Mouse (Mus musculus) limb, embryonic 10.5 days (tissue): Measurements from ENCODE around the gene Cat. TPM values are rescaled to one million over a fixed set of nuclear protein-coding genes. Genes with fewer than 3 reads are reported as not detected.
A peak's percentile ranks its signal among the peaks of the same experiment; 100 is the strongest.

Source experiments
- DNase-seq: peaks from one replicate; pipeline ENCODE4 v3.0.0-alpha.2; 2017; ENCODE audit warnings: low spot score
- H3K27ac ChIP-seq: fragments of 300-500 bp; sonication (generic); 2 replicates; pipeline ENCODE4 v1.5.1; 2016; ENCODE audit warnings: mild to moderate bottlenecking
- H3K27me3 ChIP-seq: fragments of 300-500 bp; sonication (generic); 2 replicates; pipeline ENCODE4 v1.6.1; 2016; ENCODE audit warnings: low read depth, mild to moderate bottlenecking; ENCODE audit not compliant: poor library complexity, severe bottlenecking
- H3K36me3 ChIP-seq: fragments of 300-500 bp; sonication (generic); 2 replicates; pipeline ENCODE4 v1.6.1; 2016; ENCODE audit warnings: mild to moderate bottlenecking, moderate library complexity
- H3K4me1 ChIP-seq: fragments of 300-500 bp; sonication (generic); 2 replicates; pipeline ENCODE4 v1.6.1; 2016
- H3K4me3 ChIP-seq: fragments of 300-500 bp; sonication (generic); 2 replicates; pipeline ENCODE4 v1.5.1; 2016; ENCODE audit warnings: mild to moderate bottlenecking, moderate library complexity
- H3K9me3 ChIP-seq: fragments of 300-500 bp; sonication (generic); replicated peaks from 2 replicates; pipeline ENCODE4 v1.6.1; 2016; ENCODE audit warnings: mild to moderate bottlenecking
- WGBS: fragments of 180-500 bp; shearing (Covaris S2); methylation state at CpG from one replicate; pipeline ENCODE4 v1.1.7; 2016; 5-methylcytosine and 5-hydroxymethylcytosine counted together
- polyA plus RNA-seq: library from polyadenylated mRNA; unstranded; fragments of >200 nt; fragmentation: Nextera tagmentation; extraction: Ambion mirVana; gene quantifications from 2 replicates; pipeline ENCODE4 v1.2.1, GENCODE M21; 2016

The Cat gene
- polyA plus RNA-seq, 1 experiment from 2014 or later: 94.7 TPM

DNA sequence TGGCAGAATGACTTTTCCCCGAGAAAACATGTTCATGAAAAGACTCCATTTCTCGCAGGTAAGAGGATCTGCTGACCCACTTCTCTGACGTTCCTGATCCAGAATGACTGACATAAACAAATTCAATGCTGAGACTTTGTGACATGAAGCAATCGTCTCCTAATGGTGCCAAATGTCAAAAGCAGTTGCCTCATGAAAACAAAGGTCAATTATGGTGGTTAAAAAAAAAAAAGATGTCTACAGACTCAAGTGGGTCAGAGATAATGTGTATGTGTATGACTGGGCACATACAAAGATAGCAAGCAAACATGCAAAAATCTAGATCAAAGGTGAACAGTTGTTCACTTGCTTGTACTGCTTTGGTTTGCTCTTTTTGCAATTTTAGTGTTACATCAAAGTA is 8.9 kb upstream of the Cat start:
- no peak for DNase-seq
- H3K27ac ChIP-seq: no peak overlapping the region
- WGBS: 74% methylated on average over 4 of the region's 4 CpGs
- no peaks in the 10 kb centered on the region for H3K36me3 ChIP-seq
- H3K9me3 ChIP-seq: no peaks in the 10 kb centered on the region
- H3K27me3 ChIP-seq: no peaks in the 10 kb centered on the region
- no peak overlapping the region for H3K4me3 ChIP-seq
- peaks cover 7% of the 10 kb centered on the region for H3K4me1 ChIP-seq

GRCm38 (mm10) chr2:103492526-103492925 is 7.6 kb upstream of the Cat start:
- 87% methylated on average over 4 of the region's 4 CpGs for WGBS
- Histone ChIP-seq H3K27me3 (no peaks in the 10 kb centered on the region), H3K36me3 (no peaks in the 10 kb centered on the region), H3K4me1 (peaks cover 7% of the 10 kb centered on the region), H3K4me3 (no peak overlapping the region), H3K27ac (no peak overlapping the region), H3K9me3 (no peaks in the 10 kb centered on the region)
- no peak for DNase-seq

- no peak for DNase-seq
- Histone ChIP-seq H3K4me3 (peak overlapping the region; percentile 75), H3K9me3 (no peaks in the 10 kb centered on the region), H3K27me3 (no peaks in the 10 kb centered on the region), H3K4me1 (peaks cover 18% of the 10 kb centered on the region), H3K36me3 (no peaks in the 10 kb centered on the region), H3K27ac (peak overlapping the region; percentile 92; the same call in 1 of the 2 replicates)
- 59% methylated on average over 5 of the region's 5 CpGs for WGBS
These were observed 907 bp downstream of the Cat start for GRCm38 (mm10) chr2:103483986-103484520.

GRCm38 (mm10) chr2:103483289-103483985 is 1.5 kb downstream of the Cat start:
- 87% methylated on average over 7 of the region's 7 CpGs for WGBS
- DNase-seq: no peak
- H3K27ac ChIP-seq: 0 out of 2 replicates have a peak overlapping the region, but pooled peaks have one; percentile 30
- no peaks in the 10 kb centered on the region for H3K36me3 ChIP-seq
- H3K27me3 ChIP-seq: no peaks in the 10 kb centered on the region
- peak overlapping the region; percentile 75 for H3K4me3 ChIP-seq
- H3K4me1 ChIP-seq: peaks cover 18% of the 10 kb centered on the region
- no peaks in the 10 kb centered on the region for H3K9me3 ChIP-seq

GRCm38 (mm10) chr2:103481314-103482231 is 3.4 kb downstream of the Cat start:
- no peak overlapping the region for H3K4me3 ChIP-seq
- WGBS: 81% methylated on average over 11 of the region's 11 CpGs
- no peaks in the 10 kb centered on the region for H3K27me3 ChIP-seq
- DNase-seq: no peak
- H3K9me3 ChIP-seq: no peaks in the 10 kb centered on the region
- H3K27ac ChIP-seq: no peak overlapping the region
- peaks cover 2% of the 10 kb centered on the region; the same call in 1 of the 2 replicates for H3K36me3 ChIP-seq
- peaks cover 18% of the 10 kb centered on the region for H3K4me1 ChIP-seq

DNA sequence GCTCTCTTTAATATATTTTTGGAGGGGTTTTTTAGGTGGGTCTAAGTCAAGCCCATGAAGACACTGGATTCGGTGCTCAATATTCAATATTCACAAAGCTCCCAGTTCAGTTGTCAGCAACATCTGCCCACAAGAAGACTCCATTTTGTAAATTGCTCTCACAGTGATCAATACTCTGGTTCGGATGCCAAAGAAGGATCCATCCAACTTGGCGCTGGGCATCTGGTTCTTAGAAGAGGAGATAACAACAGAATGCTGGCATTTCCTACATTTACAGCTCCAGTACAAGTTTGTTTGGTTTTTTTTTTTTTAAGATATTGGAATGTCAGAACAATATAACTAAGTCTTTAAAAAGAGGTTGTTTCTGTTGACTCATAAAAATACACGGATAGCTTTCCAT is 4.1 kb downstream of the Cat start:
- Histone ChIP-seq H3K27ac (no peak overlapping the region), H3K4me3 (no peak overlapping the region), H3K27me3 (no peaks in the 10 kb centered on the region), H3K36me3 (peaks cover 3% of the 10 kb centered on the region; the same call in 1 of the 2 replicates), H3K9me3 (no peaks in the 10 kb centered on the region), H3K4me1 (peaks cover 18% of the 10 kb centered on the region)
- no peak for DNase-seq
- WGBS: 95% methylated on average over 4 of the region's 4 CpGs

- Histone ChIP-seq H3K4me3 (no peak overlapping the region), H3K27me3 (no peaks in the 10 kb centered on the region), H3K9me3 (no peaks in the 10 kb centered on the region), H3K36me3 (peaks cover 9% of the 10 kb centered on the region), H3K27ac (no peak overlapping the region), H3K4me1 (peaks cover 14% of the 10 kb centered on the region)
- WGBS: 91% methylated on average over 8 of the region's 8 CpGs
- no peak for DNase-seq
These were observed 4.7 kb downstream of the Cat start for GRCm38 (mm10) chr2:103480240-103480639.

GRCm38 (mm10) chr2:103478326-103478725 is 6.6 kb downstream of the Cat start:
- DNase-seq: no peak
- Histone ChIP-seq H3K9me3 (no peaks in the 10 kb centered on the region), H3K27ac (no peak overlapping the region), H3K4me3 (no peak overlapping the region), H3K36me3 (peaks cover 28% of the 10 kb centered on the region), H3K27me3 (no peaks in the 10 kb centered on the region), H3K4me1 (peaks cover 1% of the 10 kb centered on the region; the same call in 1 of the 2 replicates)
- 94% methylated on average over 3 of the region's 3 CpGs for WGBS

DNA sequence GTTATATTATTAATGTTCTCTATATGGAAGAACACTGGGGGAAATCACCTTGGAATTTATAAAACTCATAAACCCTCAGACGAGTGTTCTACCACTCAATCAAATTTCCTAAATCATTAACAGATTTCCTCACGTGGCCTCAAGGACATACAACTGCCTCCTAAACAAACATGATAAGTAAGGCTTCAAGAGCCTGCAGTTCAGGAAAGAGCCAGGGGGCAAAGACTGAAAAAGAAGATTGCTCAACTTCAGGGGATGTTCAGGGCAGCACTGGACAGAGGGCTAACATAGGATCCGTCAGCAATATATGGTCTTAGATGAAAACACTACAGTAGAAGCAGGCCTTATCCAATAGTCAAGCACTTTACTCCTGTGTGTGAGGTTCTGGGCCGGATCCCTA is 7.5 kb downstream of the Cat start:
- Histone ChIP-seq H3K36me3 (peaks cover 36% of the 10 kb centered on the region), H3K4me1 (no peaks in the 10 kb centered on the region), H3K4me3 (no peak overlapping the region), H3K27ac (no peak overlapping the region), H3K27me3 (no peaks in the 10 kb centered on the region), H3K9me3 (no peaks in the 10 kb centered on the region)
- WGBS: 80% methylated on average over 4 of the region's 4 CpGs
- no peak for DNase-seq

DNA sequence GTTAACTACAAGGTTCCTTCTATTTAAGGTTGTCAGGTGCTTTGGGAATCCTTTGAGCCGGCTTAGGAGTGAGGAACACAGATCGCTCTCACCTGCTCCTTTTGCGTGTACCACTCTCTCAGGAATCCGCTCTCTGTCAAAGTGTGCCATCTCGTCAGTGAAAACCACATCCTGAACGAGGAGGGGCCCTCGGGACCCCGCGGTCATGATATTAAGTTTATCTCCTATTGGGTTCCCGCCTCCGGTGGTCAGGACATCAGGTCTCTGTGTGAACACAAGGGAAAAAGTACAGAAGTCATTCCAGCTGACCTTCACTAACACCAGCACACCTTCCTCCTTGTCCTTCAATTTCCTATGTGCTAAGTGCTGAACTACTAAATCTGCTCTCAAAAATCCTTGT is 8.3 kb downstream of the Cat start:
- WGBS: 91% methylated on average over 11 of the region's 11 CpGs
- DNase-seq: no peak

DNA sequence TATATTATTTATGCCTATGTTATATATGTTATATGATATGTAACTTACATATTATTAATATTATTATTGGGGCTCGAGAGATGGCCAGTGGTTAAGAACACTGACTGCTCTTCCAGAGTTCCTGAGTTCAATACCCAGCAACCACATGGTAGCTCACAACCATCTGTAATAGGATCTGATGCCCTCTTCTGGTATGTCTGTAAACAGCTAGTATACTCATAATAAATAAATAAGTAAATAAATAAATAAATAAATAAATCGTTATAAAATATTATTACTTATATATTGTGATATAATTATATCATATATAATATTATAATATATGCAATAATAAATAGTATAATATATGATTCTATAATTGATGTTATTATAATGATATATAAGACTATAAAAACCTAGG is 8.8 kb downstream of the Cat start:
- peaks cover 47% of the 10 kb centered on the region for H3K36me3 ChIP-seq
- H3K4me1 ChIP-seq: no peaks in the 10 kb centered on the region
- no peaks in the 10 kb centered on the region for H3K9me3 ChIP-seq
- no peak for DNase-seq
- no peak overlapping the region for H3K27ac ChIP-seq
- WGBS: 91% methylated on average over 2 of the region's 2 CpGs
- no peak overlapping the region for H3K4me3 ChIP-seq
- no peaks in the 10 kb centered on the region for H3K27me3 ChIP-seq

More for the DNA sequence above, 8.3 kb downstream of the Cat start:
- Histone ChIP-seq H3K36me3 (peaks cover 43% of the 10 kb centered on the region), H3K27ac (no peak overlapping the region), H3K27me3 (no peaks in the 10 kb centered on the region), H3K4me3 (no peak overlapping the region), H3K9me3 (no peaks in the 10 kb centered on the region), H3K4me1 (no peaks in the 10 kb centered on the region)

GRCm38 (mm10) chr2:103473362-103473761 is 11.6 kb downstream of the Cat start:
- Histone ChIP-seq H3K27ac (no peak overlapping the region), H3K27me3 (no peaks in the 10 kb centered on the region), H3K4me3 (no peak overlapping the region), H3K9me3 (no peaks in the 10 kb centered on the region), H3K4me1 (no peaks in the 10 kb centered on the region), H3K36me3 (peaks cover 67% of the 10 kb centered on the region)
- WGBS: 95% methylated on average over 3 of the region's 3 CpGs
- no peak for DNase-seq
